Mouse (Mus musculus) right cerebral cortex, postnatal 4 days (tissue): ENCODE measurements around the gene St14.
"Not testable (repeated sequence)": the region's sequence is repeated elsewhere in the genome, so short reads cannot be mapped to it uniquely, and the experiment has no call there.

Source experiments
- DNase-seq: peaks from one replicate; pipeline ENCODE4 v3.0.0-alpha.2; 2022

The St14 gene

GRCm38 (mm10) chr9:31085556-31085955 is 46.1 kb downstream of the St14 start:
- no peak for DNase-seq

GRCm38 (mm10) chr9:31082771-31083170 is 48.9 kb downstream of the St14 start:
- DNase-seq = no peak

- peak; percentile 84 for DNase-seq
Measured at GRCm38 (mm10) chr9:31082054-31082666, 49.5 kb downstream of the St14 start.

GRCm38 (mm10) chr9:31080726-31081125 is 50.9 kb downstream of the St14 start:
- no peak for DNase-seq

GRCm38 (mm10) chr9:31074836-31075235 is 56.8 kb downstream of the St14 start:
- DNase-seq = no peak

- no peak for DNase-seq
Measured at GRCm38 (mm10) chr9:31073797-31074196, 57.9 kb downstream of the St14 start.

- DNase-seq = no peak
Measured at GRCm38 (mm10) chr9:31072256-31072655, 59.4 kb downstream of the St14 start.

- no peak for DNase-seq
Measured at GRCm38 (mm10) chr9:31070706-31071105, 60.9 kb downstream of the St14 start.

- no peak for DNase-seq
Measured at GRCm38 (mm10) chr9:31058723-31059122, 72.9 kb downstream of the St14 start.

- DNase-seq = not testable (repeated sequence)
Measured at GRCm38 (mm10) chr9:31051509-31051908, 80.1 kb downstream of the St14 start.

GRCm38 (mm10) chr9:31050208-31050607 is 81.4 kb downstream of the St14 start:
- DNase-seq = no peak
